Mouse (Mus musculus) cerebral cortex, adult 2 months (tissue): ENCODE data around the gene Taf1c.

Experiments used
- WGBS: fragments of 180-500 bp; shearing (Covaris S2); methylation state at CpG from one replicate; pipeline ENCODE4 v1.1.7; 2018; 5-methylcytosine and 5-hydroxymethylcytosine counted together

Taf1c gene

DNA sequence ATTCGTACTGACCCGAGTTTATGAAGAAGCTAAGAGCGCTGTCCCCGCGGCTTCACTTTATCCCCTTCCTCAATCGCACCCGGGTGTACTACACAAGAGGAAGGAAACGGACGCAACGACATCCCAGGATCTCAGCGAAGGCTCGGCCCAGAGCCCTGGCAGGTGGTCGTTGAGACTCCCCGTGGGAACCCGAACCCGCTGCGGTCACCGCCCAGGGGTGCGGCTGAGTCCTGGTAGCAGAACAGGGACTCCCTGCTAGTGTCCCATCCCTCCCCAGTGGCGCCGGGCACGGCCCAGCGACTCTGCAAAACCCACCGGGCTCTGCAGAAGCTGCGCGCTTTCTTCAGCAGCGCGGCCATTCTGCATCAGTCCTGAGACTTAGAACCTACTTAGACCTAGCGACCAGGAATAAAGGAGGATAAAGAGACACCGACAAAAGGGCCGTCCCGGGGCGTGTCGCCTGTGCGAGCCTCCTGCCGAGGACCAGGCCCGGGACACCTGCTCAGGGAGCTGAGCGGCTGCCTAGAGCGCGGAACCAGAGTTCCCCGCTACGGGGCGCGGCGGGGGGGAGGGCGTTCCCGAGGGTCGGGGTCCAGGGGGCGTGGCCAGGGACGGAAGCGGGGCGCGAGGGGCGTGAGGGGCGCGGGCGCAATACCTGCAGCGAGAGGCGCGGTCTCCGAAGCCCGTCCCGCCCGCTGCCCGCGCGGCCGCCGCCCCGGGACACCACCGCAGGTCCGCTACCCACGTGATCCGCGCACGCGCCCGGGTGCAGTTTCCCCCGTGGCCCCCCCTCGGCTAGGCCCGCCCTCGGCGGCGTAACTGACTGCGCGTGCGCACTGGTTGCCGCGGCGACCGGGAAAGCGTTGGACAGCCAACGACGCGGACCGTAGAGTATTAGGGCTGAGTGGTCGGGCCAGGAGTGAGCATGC is 30.3 kb downstream of the Taf1c start, which contains the start of the genes Hsdl1 and Dnaaf1:
Gene Hsdl1, minus strand, starts transcription at position 747 of the 929 bp plus-strand sequence.
Gene Dnaaf1, plus strand, starts transcription at position 799 of the 929 bp plus-strand sequence.
- WGBS, result 1% methylated on average over 97 of the region's 97 CpGs

- WGBS, result 88% methylated on average over 4 of the region's 4 CpGs
Observed at GRCm38 (mm10) chr8:119572411-119572810, 32.6 kb downstream of the Taf1c start.

DNA sequence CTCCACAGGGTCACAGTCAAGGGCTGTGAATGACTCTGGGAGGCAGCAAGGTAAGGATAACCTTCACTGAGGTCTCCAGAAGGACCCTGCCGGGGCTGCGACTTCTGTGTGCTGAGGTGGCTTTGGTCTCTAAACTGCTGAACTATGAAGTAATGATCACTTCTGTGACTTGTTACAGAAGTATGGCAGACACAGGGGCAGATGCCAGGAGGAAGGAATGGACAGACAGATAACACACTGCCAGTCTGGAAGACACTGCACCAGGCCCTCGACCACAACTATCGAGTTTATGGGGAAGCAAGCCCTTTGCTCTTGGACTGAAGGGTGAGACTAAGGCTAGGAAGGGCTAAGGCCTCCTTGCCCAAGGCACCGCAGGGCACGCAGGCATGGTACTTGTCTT is 33.9 kb downstream of the Taf1c start:
- 87% methylated on average over 6 of the region's 6 CpGs for WGBS

DNA sequence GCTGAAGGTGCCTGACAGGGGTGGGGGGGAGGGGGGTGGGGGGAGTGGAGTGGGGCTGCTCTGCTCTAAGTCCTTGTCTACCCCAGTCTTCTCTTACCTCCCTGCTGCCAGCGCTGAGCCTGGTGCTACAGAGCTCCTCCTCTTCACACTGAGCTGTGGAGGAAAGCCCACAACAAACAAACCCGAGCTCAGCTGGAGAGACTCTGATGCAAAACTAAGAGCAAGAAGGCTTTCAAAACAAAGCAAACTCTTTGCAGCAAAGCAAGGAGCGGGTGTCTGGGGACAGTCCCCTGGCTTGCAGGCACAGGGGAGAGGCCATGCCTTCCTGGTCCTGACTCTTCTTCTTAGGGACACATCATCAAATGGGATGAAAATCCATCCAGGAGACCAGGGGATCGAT is 35.1 kb downstream of the Taf1c start:
- 44% methylated on average over 4 of the region's 4 CpGs for WGBS

- 79% methylated on average over 7 of the region's 7 CpGs for WGBS
Observed at GRCm38 (mm10) chr8:119568951-119569350, 36.1 kb downstream of the Taf1c start.

- WGBS, result 89% methylated on average over 9 of the region's 9 CpGs
Observed at GRCm38 (mm10) chr8:119568251-119568650, 36.8 kb downstream of the Taf1c start.

DNA sequence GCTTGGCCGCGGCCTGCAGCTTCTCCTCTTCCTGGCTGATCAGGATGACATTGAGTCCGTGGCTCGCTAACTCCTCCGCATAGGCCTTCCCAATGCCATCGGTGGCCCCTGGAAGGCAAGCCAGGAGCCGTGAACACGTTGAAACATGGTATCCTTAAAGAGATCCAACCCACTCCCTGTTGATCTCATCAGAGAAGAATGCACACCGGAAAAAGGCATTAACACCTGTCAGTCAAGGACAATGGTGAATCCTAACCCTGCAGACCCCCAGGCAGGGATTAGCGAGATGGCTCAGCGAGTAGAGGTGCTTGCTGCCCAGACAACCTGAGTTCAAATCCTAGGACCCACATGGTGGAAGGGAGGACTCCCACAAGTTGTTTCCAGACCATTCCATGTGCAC is 38.7 kb downstream of the Taf1c start:
- 87% methylated on average over 11 of the region's 11 CpGs for WGBS

- 94% methylated on average over 14 of the region's 14 CpGs for WGBS
Observed at GRCm38 (mm10) chr8:119563849-119564251, 41.2 kb downstream of the Taf1c start.

GRCm38 (mm10) chr8:119559402-119559720 is 45.7 kb downstream of the Taf1c start:
- WGBS, result 93% methylated on average over 6 of the region's 6 CpGs

- 5% methylated on average over 47 of the region's 63 CpGs for WGBS
Observed at GRCm38 (mm10) chr8:119558603-119559401, 46.2 kb downstream of the Taf1c start, which contains the start of gene Mbtps1. TSS of gene Mbtps1 (minus strand) at chr8:119558735.

- under 1% methylated on average over 54 of the region's 55 CpGs for WGBS
Observed at GRCm38 (mm10) chr8:119557821-119558602, 47.0 kb downstream of the Taf1c start.

- 57% methylated on average over 9 of the region's 9 CpGs for WGBS
Observed at GRCm38 (mm10) chr8:119557132-119557531, 47.9 kb downstream of the Taf1c start.

DNA sequence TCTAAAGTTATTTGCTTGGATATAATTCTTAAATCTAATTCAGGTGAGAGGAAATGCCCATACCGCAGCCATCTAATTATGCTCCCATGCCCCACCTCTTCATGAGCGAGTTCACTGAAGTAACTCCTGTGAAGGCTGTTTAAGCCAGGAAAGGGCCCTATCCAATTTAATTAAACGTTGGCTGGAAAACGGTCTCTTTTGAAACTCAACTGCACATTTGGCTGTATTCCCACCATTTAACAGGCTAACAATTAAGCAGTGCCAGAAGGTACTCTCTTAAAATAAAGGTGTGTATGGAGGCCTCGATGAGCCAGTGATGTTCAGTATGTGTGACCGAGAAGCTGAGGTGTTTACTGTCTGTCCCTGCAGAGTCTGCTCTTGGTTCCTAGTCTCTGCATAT is 49.2 kb downstream of the Taf1c start:
- 25% methylated on average over 6 of the region's 6 CpGs for WGBS

DNA sequence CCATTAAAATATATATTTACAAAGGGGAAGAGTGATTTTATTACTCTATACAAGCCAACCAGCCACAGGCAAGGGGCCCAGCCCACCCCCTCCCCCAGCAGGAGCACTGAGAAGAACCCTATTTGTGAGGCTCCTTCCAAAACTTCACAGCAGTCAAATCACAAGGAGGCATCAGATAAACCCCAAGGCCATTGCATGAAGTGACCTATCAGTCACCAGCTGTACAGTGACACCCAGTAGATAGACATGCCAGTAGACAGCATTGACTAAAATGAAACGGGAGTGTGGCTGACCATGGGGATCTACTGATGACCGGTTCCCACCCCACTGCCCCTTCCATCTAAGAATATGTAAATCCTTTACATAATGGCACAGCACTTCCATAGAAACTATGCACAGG is 52.1 kb downstream of the Taf1c start:
- 68% methylated on average over 2 of the region's 2 CpGs for WGBS

DNA sequence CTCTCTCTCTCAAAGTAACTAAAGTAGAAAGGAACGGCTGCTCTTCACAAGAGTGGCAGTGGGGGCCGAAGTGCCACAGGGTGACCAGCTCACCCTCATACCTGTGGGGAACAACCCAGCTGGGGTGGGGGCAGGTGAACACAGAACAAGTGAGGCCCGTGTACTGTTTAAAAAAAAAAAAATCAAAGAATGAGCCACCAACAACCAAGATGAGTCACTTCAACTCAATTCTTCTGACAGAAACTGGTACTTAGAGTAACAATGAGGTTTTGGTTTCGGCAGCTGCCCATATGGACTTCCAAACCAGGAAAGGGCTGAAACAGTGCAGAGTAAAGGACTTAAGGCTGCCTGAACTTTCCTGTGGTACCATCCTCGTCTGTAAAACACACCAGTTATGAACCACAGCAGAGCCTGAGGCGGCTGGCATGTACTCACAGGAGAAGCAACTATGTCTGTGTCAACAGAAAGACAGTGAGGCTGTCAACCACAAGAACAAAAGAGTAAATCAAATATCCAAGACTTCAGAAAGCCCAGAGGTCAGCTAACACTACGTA is 56.4 kb downstream of the Taf1c start:
- 60% methylated on average over 7 of the region's 7 CpGs for WGBS
